Mouse (Mus musculus): ENCODE data around the gene Zfp58.
A peak's percentile ranks its signal among the peaks of the same experiment; 100 is the strongest.
"Not testable (repeated sequence)": the region's sequence is repeated elsewhere in the genome, so short reads cannot be mapped to it uniquely, and the experiment has no call there.

The Zfp58 gene

GRCm38 (mm10) chr13:67500084-67500719 is at the start of gene Zfp58:
Zfp58 (minus strand) TSS chr13:67500555.
- DNase-seq: peak; percentile 82

GRCm38 (mm10) chr13:67545941-67546340 is 45.6 kb upstream of the Zfp58 start:
- no peak for DNase-seq

- DNase-seq: no peak
Observed at GRCm38 (mm10) chr13:67527049-67527730, 26.8 kb upstream of the Zfp58 start.

- DNase-seq: peak; percentile 93
Observed at GRCm38 (mm10) chr13:67525753-67526410, 25.5 kb upstream of the Zfp58 start, which contains the start of the genes Gm26965 and Zfp87. Gm26965 (minus strand) TSS chr13:67526151. Zfp87 (minus strand) TSS chr13:67526177.

- no peak for DNase-seq
Observed at GRCm38 (mm10) chr13:67500908-67501307, 553 bp upstream of the Zfp58 start.

- no peak for DNase-seq
Observed at GRCm38 (mm10) chr13:67495631-67496030, 4.7 kb downstream of the Zfp58 start.

- no peak for DNase-seq
Observed at GRCm38 (mm10) chr13:67484424-67484811, 15.9 kb downstream of the Zfp58 start.

GRCm38 (mm10) chr13:67483625-67484423 is 16.5 kb downstream of the Zfp58 start, which contains the start of gene Zfp874b:
Zfp874b (minus strand) TSS chr13:67484258.
- DNase-seq: peak; percentile 87

GRCm38 (mm10) chr13:67481528-67481927 is 18.8 kb downstream of the Zfp58 start:
- DNase-seq: no peak

GRCm38 (mm10) chr13:67469274-67469673 is 31.1 kb downstream of the Zfp58 start:
- DNase-seq: no peak

- DNase-seq: not testable (repeated sequence)
Observed at GRCm38 (mm10) chr13:67463506-67464185, 36.7 kb downstream of the Zfp58 start.

- DNase-seq: peak; percentile 20
Observed at GRCm38 (mm10) chr13:67452021-67452309, 48.4 kb downstream of the Zfp58 start.

- peak; percentile 92 for DNase-seq
Observed at GRCm38 (mm10) chr13:67451172-67452020, 49.0 kb downstream of the Zfp58 start, which contains the start of gene Zfp874a. Zfp874a (minus strand) TSS chr13:67451624.

Data from cerebellum, adult 11-12 months (tissue).